Mouse (Mus musculus) midbrain, embryonic 10.5 days (tissue): ENCODE results near the gene Abhd18. TPM values are rescaled to one million over a fixed set of nuclear protein-coding genes. Genes with fewer than 3 reads are reported as not detected.
"Not testable (repeated sequence)": the region's sequence is repeated elsewhere in the genome, so short reads cannot be mapped to it uniquely, and the experiment has no call there.

Experiments
- DNase-seq: peaks from one replicate; pipeline ENCODE4 v3.0.0-alpha.2; 2017; ENCODE audit warnings: low spot score
- H3K27ac ChIP-seq: fragments of 300-500 bp; sonication (generic); replicated peaks from 2 replicates; pipeline ENCODE4 v1.5.1; 2016; ENCODE audit warnings: mild to moderate bottlenecking
- H3K27me3 ChIP-seq: fragments of 300-500 bp; sonication (generic); 2 replicates; pipeline ENCODE4 v1.6.1; 2016; ENCODE audit warnings: low read depth, mild to moderate bottlenecking; ENCODE audit not compliant: poor library complexity, severe bottlenecking
- H3K36me3 ChIP-seq: fragments of 300-500 bp; sonication (generic); 2 replicates; pipeline ENCODE4 v1.6.1; 2016; ENCODE audit warnings: mild to moderate bottlenecking, moderate library complexity
- H3K4me1 ChIP-seq: fragments of 300-500 bp; sonication (generic); 2 replicates; pipeline ENCODE4 v1.6.1; 2016
- H3K4me3 ChIP-seq: fragments of 300-500 bp; sonication (generic); 2 replicates; pipeline ENCODE4 v1.5.1; 2016; ENCODE audit warnings: mild to moderate bottlenecking, moderate library complexity
- H3K9me3 ChIP-seq: fragments of 300-500 bp; sonication (generic); replicated peaks from 2 replicates; pipeline ENCODE4 v1.6.1; 2016; ENCODE audit warnings: mild to moderate bottlenecking
- WGBS: fragments of 180-500 bp; shearing (Covaris S2); methylation state at CpG from one replicate; pipeline ENCODE4 v1.1.7; 2016; 5-methylcytosine and 5-hydroxymethylcytosine counted together
- polyA plus RNA-seq: library from polyadenylated mRNA; unstranded; fragments of >200 nt; fragmentation: Nextera tagmentation; extraction: Ambion mirVana; gene quantifications from 2 replicates; pipeline ENCODE4 v1.2.1, GENCODE M21; 2016

The Abhd18 gene
- polyA plus RNA-seq, 1 experiment from 2014 or later: 6.4 TPM

DNA sequence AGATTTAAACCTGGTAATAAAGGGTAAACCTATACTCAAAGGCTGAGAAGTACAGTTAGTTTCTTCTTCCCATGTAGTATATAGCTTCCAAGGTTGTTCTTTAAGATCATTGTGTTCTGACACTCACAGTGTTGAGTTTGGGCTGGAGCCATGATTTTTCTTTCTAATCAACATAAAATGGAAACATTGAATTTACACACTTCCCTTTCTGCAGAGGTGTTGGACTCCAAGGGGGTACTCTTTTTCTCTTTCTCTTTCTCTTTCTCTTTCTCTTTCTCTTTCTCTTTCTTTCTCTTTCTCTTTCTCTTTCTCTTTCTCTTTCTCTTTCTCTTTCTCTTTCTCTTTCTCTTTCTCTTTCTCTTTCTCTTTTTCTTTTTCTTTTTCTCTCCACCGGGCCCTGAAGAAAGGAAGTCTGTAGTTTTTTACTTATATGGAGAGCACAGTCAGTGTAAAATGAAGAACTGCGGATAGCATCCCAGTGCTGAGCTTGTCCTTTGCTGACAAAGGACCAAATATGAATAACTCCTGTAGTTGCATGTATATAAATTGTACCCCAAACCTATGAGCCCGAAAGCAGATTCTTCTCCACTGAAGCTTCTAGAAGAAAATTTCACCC is 6.5 kb downstream of the Abhd18 start:
- not testable (repeated sequence) for H3K36me3 ChIP-seq, H3K27me3 ChIP-seq, DNase-seq, H3K4me3 ChIP-seq, H3K27ac ChIP-seq, H3K4me1 ChIP-seq, H3K9me3 ChIP-seq
- 95% methylated on average over 3 of the region's 3 CpGs for WGBS

DNA sequence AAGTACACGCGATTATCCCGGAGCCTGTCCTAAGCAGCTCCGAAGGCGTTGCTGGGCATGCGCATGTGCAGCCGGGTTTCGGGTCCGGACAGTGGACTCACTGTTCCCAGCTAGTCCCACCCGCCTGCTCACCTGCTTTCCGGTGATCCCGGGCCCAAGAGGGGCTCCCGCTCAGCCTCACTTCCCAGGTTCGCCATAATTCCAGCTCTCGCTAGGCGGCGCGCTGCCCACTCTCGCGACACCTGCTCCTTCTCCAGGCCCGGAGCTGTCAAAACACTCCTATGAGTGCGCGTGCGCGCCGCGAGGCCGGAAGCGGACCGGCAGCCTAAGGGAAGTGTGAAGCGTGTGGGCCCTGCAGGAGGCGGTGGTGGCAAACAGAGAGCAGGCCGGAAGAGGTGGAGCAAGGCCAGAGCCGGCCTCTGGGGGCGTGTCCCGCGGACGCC is 47.1 kb downstream of the Abhd18 start:
- peak; percentile 99 for DNase-seq
- H3K9me3 ChIP-seq, H3K36me3 ChIP-seq, H3K27me3 ChIP-seq: not testable (repeated sequence)
- peak overlapping the region; percentile 81 for H3K27ac ChIP-seq
- WGBS: under 1% methylated on average over 38 of the region's 38 CpGs
- peaks cover 11% of the 10 kb centered on the region for H3K4me1 ChIP-seq
- peak overlapping the region; percentile 63 for H3K4me3 ChIP-seq

DNA sequence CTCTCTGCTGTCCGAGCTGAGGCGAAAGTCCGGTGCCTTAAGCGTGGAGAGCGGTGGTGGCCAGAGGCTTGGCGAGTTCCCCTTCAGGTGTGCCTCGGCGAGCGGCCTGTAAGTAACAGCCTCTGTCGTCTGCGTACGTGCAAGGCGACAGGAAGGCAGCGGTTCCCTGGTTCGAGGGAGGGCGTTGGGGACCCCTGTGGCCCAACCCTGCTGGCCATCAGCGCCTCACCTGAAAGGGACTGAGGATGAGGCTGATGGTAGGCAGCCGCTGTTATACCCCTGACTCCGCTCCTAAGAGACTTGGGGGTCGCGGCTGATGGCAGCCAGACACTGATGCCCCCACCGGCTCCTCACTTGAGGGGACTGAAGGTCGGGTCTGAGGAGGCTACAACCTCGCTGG is 47.6 kb downstream of the Abhd18 start:
- peak overlapping the region; percentile 63 for H3K27ac ChIP-seq
- H3K9me3 ChIP-seq, H3K36me3 ChIP-seq, H3K27me3 ChIP-seq: not testable (repeated sequence)
- peak; percentile 45 for DNase-seq
- H3K4me3 ChIP-seq: peak overlapping the region; percentile 63
- peaks cover 11% of the 10 kb centered on the region for H3K4me1 ChIP-seq
- under 1% methylated on average over 21 of the region's 24 CpGs for WGBS

DNA sequence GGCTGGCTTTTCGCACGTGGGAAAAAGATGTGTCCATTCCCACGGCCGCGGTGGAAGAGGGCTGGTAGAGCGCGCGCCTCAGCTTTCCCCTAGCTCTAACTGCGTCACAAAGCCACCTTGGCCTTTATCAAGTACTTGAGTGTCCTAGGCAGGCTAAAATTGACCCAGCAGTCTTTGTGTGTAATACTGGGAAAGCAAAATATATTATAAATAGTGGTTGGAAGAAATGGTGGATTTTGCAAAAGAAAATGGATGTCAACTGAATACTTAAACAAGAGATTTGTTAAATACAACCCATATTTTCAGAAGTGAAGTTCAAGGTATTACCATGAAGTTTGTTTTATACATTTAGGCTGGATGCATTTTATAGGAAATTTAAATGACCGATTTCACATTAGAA is 55.7 kb downstream of the Abhd18 start, which contains the start of gene 1700034I23Rik:
Gene 1700034I23Rik, minus strand, starts transcription at position 101 of the 400 bp plus-strand sequence.
- H3K9me3 ChIP-seq, H3K27me3 ChIP-seq, H3K27ac ChIP-seq, H3K4me1 ChIP-seq, H3K36me3 ChIP-seq, DNase-seq, H3K4me3 ChIP-seq: not testable (repeated sequence)
- 98% methylated on average over 8 of the region's 10 CpGs for WGBS

DNA sequence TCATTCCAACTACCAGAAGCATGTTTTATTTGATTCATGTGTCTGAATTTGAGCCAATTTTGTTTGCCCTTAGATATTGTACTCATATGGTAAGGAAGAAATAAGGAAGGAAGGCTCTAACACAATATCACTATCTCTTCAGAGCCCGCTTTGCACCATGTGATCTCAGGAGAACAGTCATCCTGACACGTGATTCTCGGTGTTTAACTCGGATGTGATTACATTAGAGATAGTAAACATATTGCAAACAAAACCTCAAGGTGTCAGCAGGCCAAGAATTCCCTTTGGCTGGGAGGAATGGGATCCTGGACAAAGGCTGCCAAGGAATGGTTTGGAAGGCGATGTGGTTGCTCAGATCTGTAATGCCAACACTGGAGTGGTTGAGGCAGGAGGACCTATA is 91.4 kb downstream of the Abhd18 start:
- Histone ChIP-seq H3K27me3 (no peaks in the 10 kb centered on the region), H3K4me1 (no peaks in the 10 kb centered on the region), H3K4me3 (no peak overlapping the region), H3K9me3 (no peaks in the 10 kb centered on the region), H3K27ac (no peak overlapping the region), H3K36me3 (peaks cover 9% of the 10 kb centered on the region)
- WGBS: 85% methylated on average over 5 of the region's 5 CpGs
- no peak for DNase-seq

DNA sequence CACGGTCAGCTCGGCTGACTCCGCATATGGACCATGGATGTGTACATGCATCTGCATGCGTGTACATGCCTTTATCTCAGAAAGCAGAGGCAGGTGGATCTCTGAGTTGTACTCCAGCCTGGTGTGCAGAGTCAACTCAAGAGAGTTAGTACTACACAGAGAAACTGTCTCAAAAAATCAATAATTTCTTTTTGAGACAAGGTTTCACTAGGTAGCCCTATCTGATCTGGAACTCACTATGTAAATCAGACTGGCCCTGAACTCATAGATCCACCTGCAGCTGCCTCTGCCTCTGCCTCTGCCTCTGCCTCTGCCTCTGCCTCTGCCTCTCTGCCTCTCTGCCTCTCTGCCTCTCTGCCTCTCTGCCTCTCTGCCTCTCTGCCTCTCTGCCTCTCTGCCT is 91.8 kb downstream of the Abhd18 start:
- DNase-seq: no peak
- WGBS: 96% methylated on average over 4 of the region's 4 CpGs
- H3K9me3 ChIP-seq: no peaks in the 10 kb centered on the region

DNA sequence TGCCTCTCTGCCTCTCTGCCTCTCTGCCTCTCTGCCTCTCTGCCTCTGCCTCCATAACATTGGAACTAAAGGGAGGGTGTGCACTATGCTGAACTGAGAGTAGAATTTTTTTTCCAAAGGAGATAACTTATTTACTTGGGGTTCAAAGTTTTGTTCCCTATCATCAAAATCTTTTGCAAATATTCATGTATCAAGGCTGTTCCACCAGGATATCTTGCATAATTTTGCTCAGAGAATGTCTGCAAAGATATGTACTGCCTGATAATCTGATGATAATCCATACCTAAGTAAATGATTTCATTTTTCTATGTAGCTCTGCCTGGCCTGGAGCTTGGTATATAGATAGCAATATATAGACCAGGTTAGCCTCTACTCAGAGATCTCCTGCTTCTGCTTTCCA is 92.2 kb downstream of the Abhd18 start:
- Histone ChIP-seq H3K36me3 (peaks cover 3% of the 10 kb centered on the region; the same call in 1 of the 2 replicates), H3K4me1 (no peaks in the 10 kb centered on the region), H3K27me3 (no peaks in the 10 kb centered on the region), H3K4me3 (no peak overlapping the region), H3K9me3 (no peaks in the 10 kb centered on the region), H3K27ac (no peak overlapping the region)
- DNase-seq: no peak

More for the DNA sequence above, 91.8 kb downstream of the Abhd18 start:
- Histone ChIP-seq H3K4me1 (no peaks in the 10 kb centered on the region), H3K27ac (no peak overlapping the region), H3K4me3 (no peak overlapping the region), H3K36me3 (peaks cover 7% of the 10 kb centered on the region), H3K27me3 (no peaks in the 10 kb centered on the region)

DNA sequence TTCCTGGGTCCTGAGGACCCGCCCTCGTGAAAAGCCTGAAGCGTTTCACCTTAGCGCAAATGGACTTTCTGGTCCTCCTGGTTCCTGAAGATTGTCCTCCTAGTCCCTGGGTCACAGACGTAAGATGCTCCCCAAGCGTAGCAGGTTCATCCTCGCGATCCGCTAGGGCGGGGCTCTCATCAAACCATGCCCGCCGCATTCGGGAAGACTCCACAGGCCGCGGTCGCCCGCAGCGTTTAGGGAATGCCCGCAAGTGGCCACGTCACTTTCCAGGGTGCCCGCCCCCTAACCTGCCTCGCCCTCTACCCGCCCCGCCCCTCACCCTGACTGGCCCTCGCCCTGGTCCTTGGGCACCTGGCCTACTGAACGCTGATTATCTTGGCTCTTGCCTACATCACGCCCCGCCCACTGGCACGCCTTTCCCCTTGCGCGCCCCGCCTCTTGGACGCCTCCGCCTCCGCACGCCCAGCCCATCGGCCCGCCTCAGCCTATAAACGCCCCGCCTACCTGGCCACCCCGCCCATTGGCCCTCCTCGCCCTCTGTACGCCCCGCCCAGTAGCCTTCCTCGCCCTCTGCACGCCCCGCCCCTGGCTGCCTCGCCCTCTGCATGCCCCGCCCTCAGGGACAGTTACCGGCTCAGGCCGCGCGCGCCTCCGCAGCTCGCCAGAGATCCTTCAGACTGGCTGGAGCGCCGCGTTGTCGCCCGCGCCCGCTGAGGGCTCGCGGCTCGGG is 102.6 kb downstream of the Abhd18 start, which contains the start of gene Larp1b:
Gene Larp1b, plus strand, starts transcription at position 659 of the 733 bp plus-strand sequence.
- DNase-seq: peak; percentile 100
- Histone ChIP-seq H3K4me1 (peaks cover 19% of the 10 kb centered on the region), H3K27me3 (peaks cover 51% of the 10 kb centered on the region), H3K27ac (peak within 1 kb of the TSS; percentile 86), H3K9me3 (no peaks in the 10 kb centered on the region), H3K4me3 (peak within 1 kb of the TSS; percentile 81), H3K36me3 (no peaks in the 10 kb centered on the region)
- WGBS: under 1% methylated on average over 64 of the region's 66 CpGs

DNA sequence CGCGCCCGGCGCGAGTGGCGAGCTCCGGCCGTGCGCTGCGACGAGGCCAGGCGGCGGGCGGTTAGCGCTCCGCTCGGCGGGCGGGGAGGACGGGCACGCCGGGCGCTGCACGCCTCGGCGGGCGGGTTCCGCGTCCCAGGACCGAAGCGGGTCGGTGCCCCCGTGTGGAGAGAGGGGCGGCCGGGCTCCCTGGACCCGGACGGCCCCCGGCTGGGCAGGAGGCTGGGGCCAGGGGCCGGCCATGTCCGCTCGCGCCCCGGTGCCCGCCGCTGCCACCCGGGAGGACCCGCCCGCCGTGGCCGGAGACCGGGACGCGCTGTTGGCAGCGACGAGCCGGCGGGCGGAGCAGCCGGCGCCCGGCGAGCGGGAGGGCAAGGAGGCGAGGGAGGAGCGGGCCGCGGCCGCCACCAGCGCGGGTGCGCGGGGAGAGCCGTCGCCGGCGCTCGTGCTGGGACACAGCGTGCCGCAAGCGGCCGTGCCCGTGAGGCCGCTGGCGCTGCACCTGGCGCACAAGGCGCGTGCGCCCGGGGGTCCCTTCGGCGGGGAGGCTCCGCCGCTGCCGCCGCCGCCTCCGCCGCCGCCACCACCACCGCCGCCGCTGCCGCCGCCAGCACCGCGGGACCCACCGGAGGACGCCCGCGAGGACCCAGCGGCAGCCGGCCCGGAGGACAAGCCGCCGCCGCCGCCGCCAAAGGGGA is 103.3 kb downstream of the Abhd18 start:
- Histone ChIP-seq H3K9me3 (no peaks in the 10 kb centered on the region), H3K4me3 (peak overlapping the region; percentile 81), H3K27me3 (peaks cover 51% of the 10 kb centered on the region), H3K36me3 (no peaks in the 10 kb centered on the region), H3K4me1 (peaks cover 19% of the 10 kb centered on the region), H3K27ac (peak overlapping the region; percentile 86)
- under 1% methylated on average over 113 of the region's 118 CpGs for WGBS
- DNase-seq: no peak

DNA sequence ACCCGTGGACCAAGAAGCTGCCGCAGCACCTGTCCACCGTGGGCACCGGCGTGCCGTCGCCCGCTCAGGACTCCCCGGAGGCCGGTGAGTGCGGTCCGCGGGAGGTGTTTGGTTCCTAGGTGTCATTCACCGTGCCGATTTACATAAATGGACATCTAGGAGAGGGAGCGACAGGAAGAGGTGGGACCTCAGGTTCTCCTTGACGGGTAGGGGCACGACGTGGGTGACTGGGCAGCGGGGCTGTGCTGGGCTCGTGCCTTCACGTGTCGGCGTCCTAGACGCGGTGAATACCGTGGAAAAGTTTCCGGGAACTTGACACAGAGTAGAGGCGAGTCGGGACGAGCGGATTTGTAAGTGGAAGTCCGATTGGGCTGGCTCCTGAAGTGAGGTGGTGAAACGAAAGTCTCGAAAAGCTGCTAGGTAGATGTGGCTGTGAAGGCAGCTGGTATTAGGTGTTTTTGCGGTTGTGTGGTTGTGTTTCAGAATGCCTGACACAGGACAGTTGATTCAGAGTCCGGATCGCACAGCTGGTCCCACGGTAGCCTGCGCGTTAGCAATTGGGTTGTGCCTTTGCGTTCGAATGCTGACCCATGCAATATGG is 103.9 kb downstream of the Abhd18 start:
- 2% methylated on average over 43 of the region's 43 CpGs for WGBS
- Histone ChIP-seq H3K36me3 (no peaks in the 10 kb centered on the region), H3K9me3 (no peaks in the 10 kb centered on the region), H3K27me3 (peaks cover 51% of the 10 kb centered on the region), H3K4me1 (peaks cover 19% of the 10 kb centered on the region), H3K27ac (peak overlapping the region; percentile 86), H3K4me3 (peak overlapping the region; percentile 81)
- peak; percentile 60 for DNase-seq

DNA sequence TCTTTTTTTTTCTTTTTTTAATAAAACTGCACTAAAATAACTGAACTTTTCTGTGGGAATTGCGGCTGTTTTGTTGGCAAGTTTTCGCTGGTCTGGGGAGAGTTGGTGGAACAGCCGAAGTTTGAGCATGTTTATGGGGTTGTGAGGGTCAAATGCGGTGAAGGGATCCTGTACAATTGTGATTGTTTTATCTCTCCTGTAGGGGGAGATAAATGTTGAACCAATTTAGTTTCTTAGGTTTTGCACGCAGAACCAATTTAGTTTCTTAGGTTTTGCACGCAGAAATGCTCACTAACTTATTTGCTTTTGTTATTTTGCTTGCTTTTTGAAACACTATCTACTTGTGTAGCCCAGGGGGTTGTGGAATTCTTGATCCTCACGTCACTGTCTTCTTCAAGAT is 104.6 kb downstream of the Abhd18 start:
- WGBS: 14% methylated on average over 7 of the region's 7 CpGs
- H3K4me3 ChIP-seq: peak overlapping the region; percentile 81
- H3K36me3 ChIP-seq: no peaks in the 10 kb centered on the region
- no peak for DNase-seq
- no peak overlapping the region for H3K27ac ChIP-seq
- peaks cover 19% of the 10 kb centered on the region for H3K4me1 ChIP-seq
- H3K27me3 ChIP-seq: peaks cover 51% of the 10 kb centered on the region
- H3K9me3 ChIP-seq: no peaks in the 10 kb centered on the region

DNA sequence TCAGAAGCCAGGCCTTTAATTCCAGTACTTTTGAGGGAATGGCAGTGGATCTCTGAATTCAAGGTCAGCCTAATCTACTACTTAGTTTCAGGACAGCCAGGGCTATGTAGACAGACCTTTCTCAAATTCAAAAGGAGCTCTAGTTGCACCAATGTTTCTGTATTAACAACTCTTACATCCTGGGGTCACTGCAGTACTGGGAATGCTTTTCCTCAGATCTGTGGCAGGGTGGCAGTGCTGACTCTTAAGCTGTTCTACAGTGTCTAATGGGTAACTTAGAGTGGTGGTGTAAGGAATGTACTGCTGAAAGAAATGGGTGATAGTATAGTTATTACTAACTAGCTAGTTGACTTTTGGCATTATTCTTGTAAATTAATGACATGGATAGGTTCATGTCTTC is 105.8 kb downstream of the Abhd18 start:
- no peak overlapping the region for H3K4me3 ChIP-seq
- H3K27ac ChIP-seq: no peak overlapping the region
- H3K4me1 ChIP-seq: peaks cover 19% of the 10 kb centered on the region
- DNase-seq: no peak
- peaks cover 46% of the 10 kb centered on the region for H3K27me3 ChIP-seq
- no peaks in the 10 kb centered on the region for H3K9me3 ChIP-seq
- no peaks in the 10 kb centered on the region for H3K36me3 ChIP-seq
